Mouse (Mus musculus): ENCODE measurements around the gene Usp50.

The Usp50 gene

GRCm38 (mm10) chr2:126783370-126783769 is at the start of gene Usp50:
Usp50 (minus strand) TSS chr2:126783470.
- in situ Hi-C loops (cut with MboI, MseI): no loop called here

- in situ Hi-C loops (cut with MboI, MseI): no loop called here
Observed at GRCm38 (mm10) chr2:126817414-126817813, 34.1 kb upstream of the Usp50 start.

GRCm38 (mm10) chr2:126816644-126817347 is 33.5 kb upstream of the Usp50 start:
- in situ Hi-C loops (cut with MboI, MseI): no loop called here

GRCm38 (mm10) chr2:126815822-126816221 is 32.6 kb upstream of the Usp50 start:
- in situ Hi-C loops (cut with MboI, MseI): no loop called here

- in situ Hi-C loops (cut with MboI, MseI): loop anchor here in 1 of 2 experiments (5.0 kb wide), 1 partner anchor 50 kb away; no protein-coding TSS in a partner anchor
Observed at GRCm38 (mm10) chr2:126801980-126802379, 18.7 kb upstream of the Usp50 start.

- in situ Hi-C loops (cut with MboI, MseI): no loop called here
Observed at GRCm38 (mm10) chr2:126798455-126798854, 15.2 kb upstream of the Usp50 start.

- in situ Hi-C loops (cut with MboI, MseI): no loop called here
Observed at GRCm38 (mm10) chr2:126795708-126796107, 12.4 kb upstream of the Usp50 start.

GRCm38 (mm10) chr2:126792611-126793010 is 9.3 kb upstream of the Usp50 start:
- in situ Hi-C loops (cut with MboI, MseI): no loop called here

GRCm38 (mm10) chr2:126787721-126788342 is 4.6 kb upstream of the Usp50 start:
- in situ Hi-C loops (cut with MboI, MseI): no loop called here

GRCm38 (mm10) chr2:126782433-126782832 is 837 bp downstream of the Usp50 start:
- in situ Hi-C loops (cut with MboI, MseI): no loop called here

GRCm38 (mm10) chr2:126781478-126781877 is 1.8 kb downstream of the Usp50 start:
- in situ Hi-C loops (cut with MboI, MseI): no loop called here

GRCm38 (mm10) chr2:126780286-126780685 is 3.0 kb downstream of the Usp50 start:
- in situ Hi-C loops (cut with MboI, MseI): no loop called here

- in situ Hi-C loops (cut with MboI, MseI): no loop called here
Observed at GRCm38 (mm10) chr2:126778806-126779205, 4.5 kb downstream of the Usp50 start.

GRCm38 (mm10) chr2:126776416-126776815 is 6.9 kb downstream of the Usp50 start:
- in situ Hi-C loops (cut with MboI, MseI): no loop called here

GRCm38 (mm10) chr2:126775951-126776350 is 7.3 kb downstream of the Usp50 start:
- in situ Hi-C loops (cut with MboI, MseI): no loop called here

- in situ Hi-C loops (cut with MboI, MseI): no loop called here
Observed at GRCm38 (mm10) chr2:126772217-126772616, 11.1 kb downstream of the Usp50 start.

- in situ Hi-C loops (cut with MboI, MseI): no loop called here
Observed at GRCm38 (mm10) chr2:126769431-126770181, 13.7 kb downstream of the Usp50 start.

- in situ Hi-C loops (cut with MboI, MseI): no loop called here
Observed at GRCm38 (mm10) chr2:126768194-126768593, 15.1 kb downstream of the Usp50 start.

- in situ Hi-C loops (cut with MboI, MseI): no loop called here
Observed at GRCm38 (mm10) chr2:126767599-126767998, 15.7 kb downstream of the Usp50 start.

- in situ Hi-C loops (cut with MboI, MseI): no loop called here
Observed at GRCm38 (mm10) chr2:126765867-126766582, 17.2 kb downstream of the Usp50 start.

GRCm38 (mm10) chr2:126759351-126759750 is 23.9 kb downstream of the Usp50 start:
- in situ Hi-C loops (cut with MboI, MseI): no loop called here

- in situ Hi-C loops (cut with MboI, MseI): no loop called here
Observed at GRCm38 (mm10) chr2:126755664-126756063, 27.6 kb downstream of the Usp50 start.

Measured in T-helper 17 cell (primary cell).